Mouse (Mus musculus) limb, embryonic 14.5 days (tissue): Measurements from ENCODE around the gene Gpatch4. TPM values are rescaled to one million over a fixed set of nuclear protein-coding genes. Genes with fewer than 3 reads are reported as not detected.

ENCODE experiments used
- ATAC-seq: fragments of 200-750 bp; cut with Nextera tagmentation; 2 replicates; pipeline ENCODE4 v1.8.0; 2017; ENCODE audit warnings: low read depth, moderate number of reproducible peaks, moderate TSS enrichment; ENCODE audit not compliant: low FRiP score
- DNase-seq: peaks from one replicate; pipeline ENCODE4 v3.0.0-alpha.2; 2015; ENCODE audit warnings: low spot score
- H3K27ac ChIP-seq: fragments of 300-500 bp; sonication (generic); replicated peaks from 2 replicates; pipeline ENCODE4 v1.5.1; 2014; ENCODE audit warnings: low read depth, mild to moderate bottlenecking, low read length, moderate library complexity, mixed read lengths
- H3K27me3 ChIP-seq: fragments of 300-500 bp; sonication (generic); 2 replicates; pipeline ENCODE4 v1.6.1; 2014; ENCODE audit warnings: low read length, mixed read lengths; ENCODE audit not compliant: control insufficient read depth, insufficient read depth
- H3K36me3 ChIP-seq: fragments of 300-500 bp; sonication (generic); 2 replicates; pipeline ENCODE4 v1.6.1; 2014; ENCODE audit warnings: mild to moderate bottlenecking, low read length, moderate library complexity, mixed read lengths; ENCODE audit not compliant: control insufficient read depth, insufficient read depth
- H3K4me1 ChIP-seq: fragments of 300-500 bp; sonication (generic); 2 replicates; pipeline ENCODE4 v1.6.1; 2014; ENCODE audit warnings: antibody characterized with exemption, low read length, mixed read lengths; ENCODE audit not compliant: control insufficient read depth, insufficient read depth
- H3K4me2 ChIP-seq: fragments of 300-500 bp; sonication (generic); replicated peaks from 2 replicates; pipeline ENCODE4 v1.6.1; 2014; ENCODE audit warnings: low read depth, mild to moderate bottlenecking, low read length, moderate library complexity; ENCODE audit not compliant: severe bottlenecking
- H3K4me3 ChIP-seq: fragments of 300-500 bp; sonication (generic); replicated peaks from 2 replicates; pipeline ENCODE4 v1.5.1; 2014; ENCODE audit warnings: low read length
- H3K9ac ChIP-seq: fragments of 300-500 bp; sonication (generic); 2 replicates; pipeline ENCODE4 v1.6.1; 2014; ENCODE audit warnings: mild to moderate bottlenecking, low read depth, low read length, moderate library complexity; ENCODE audit not compliant: severe bottlenecking
- H3K9me3 ChIP-seq: fragments of 300-500 bp; sonication (generic); 2 replicates; pipeline ENCODE4 v1.6.1; 2016; ENCODE audit warnings: low read length; ENCODE audit not compliant: control insufficient read depth
- POLR2A ChIP-seq: fragments of 200-500 bp; IDR thresholded peaks from 2 replicates; pipeline ENCODE4 v1.8.0; 2012; ENCODE audit warnings: inconsistent platforms, mild to moderate bottlenecking, moderate library complexity, borderline replicate concordance; ENCODE audit not compliant: insufficient read depth, insufficient read length; ENCODE audit errors: extremely low read depth
- WGBS: fragments of 180-500 bp; shearing (Covaris S2); extraction: QIAGEN DNeasy Blood & Tissue Kit; methylation state at CpG from one replicate; pipeline ENCODE4 v1.1.7; 2014; 5-methylcytosine and 5-hydroxymethylcytosine counted together
- polyA plus RNA-seq, 2 experiments: library from polyadenylated mRNA; depleted of rRNA in 1 of 2; stranded (reverse) in 1 of 2; unstranded in 1 of 2; fragments of >200 nt; fragmentation: Nextera tagmentation in 1 of 2; extraction: Ambion mirVana in 1 of 2; gene quantifications; 2 replicates each; pipeline versions ENCODE4 v1.2.1 to v1.2.3; 2012 to 2014

Gpatch4 gene
- polyA plus RNA-seq, 2 experiments = 16.2 to 30.2 TPM

DNA sequence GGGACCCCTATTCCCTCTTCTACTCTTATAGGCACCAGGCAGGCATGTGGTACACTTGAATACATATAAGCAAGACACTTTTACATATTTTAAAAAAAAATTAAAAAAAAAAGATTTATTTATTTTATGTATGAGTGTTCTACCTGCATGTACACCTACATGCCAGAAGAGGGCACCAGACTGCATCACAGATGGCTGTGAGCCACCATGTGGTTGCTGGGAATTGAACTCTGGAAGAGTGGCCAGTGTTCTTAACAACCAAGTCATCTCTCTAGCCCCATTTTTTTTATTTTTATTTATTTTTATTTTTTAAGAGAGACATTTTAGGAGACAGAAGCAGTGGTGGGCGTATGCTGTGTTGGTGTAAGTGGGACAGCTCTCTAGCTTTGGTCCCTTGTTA, 44.8 kb downstream of the Gpatch4 start:
- Histone ChIP-seq H3K4me2 (no peak overlapping the region), H3K4me1 (peaks cover 4% of the 10 kb centered on the region; the same call in 1 of the 2 replicates), H3K36me3 (peaks cover 57% of the 10 kb centered on the region), H3K27ac (no peak overlapping the region), H3K4me3 (no peak overlapping the region), H3K9ac (no peak overlapping the region), H3K9me3 (no peaks in the 10 kb centered on the region), H3K27me3 (no peaks in the 10 kb centered on the region)
- TF ChIP-seq POLR2A = no peak
- ATAC-seq (no peak), DNase-seq (peak; percentile 15)
- 80% methylated on average over 1 of the region's 1 CpGs for WGBS

DNA sequence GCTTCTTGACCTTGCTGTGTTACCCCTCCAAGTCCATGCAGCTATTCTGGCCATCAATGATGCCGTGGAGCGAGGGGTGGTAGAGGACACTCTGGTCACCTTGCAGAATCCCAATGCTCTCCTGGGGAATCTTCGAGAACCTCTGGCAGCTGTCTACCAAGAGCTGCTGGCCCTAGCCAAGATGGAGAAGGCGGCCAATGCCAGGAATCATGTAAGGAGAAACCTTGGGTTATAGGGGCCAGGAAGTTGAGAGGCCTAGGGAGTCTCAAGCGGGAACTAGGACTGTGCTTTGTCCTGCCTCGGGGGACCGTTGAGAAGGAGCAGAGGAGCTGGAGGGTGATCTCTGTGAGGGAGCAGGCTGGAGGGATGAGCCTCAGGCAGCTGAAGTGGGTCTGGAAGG, 47.2 kb downstream of the Gpatch4 start:
- WGBS = 88% methylated on average over 7 of the region's 7 CpGs
- Histone ChIP-seq H3K4me2 (no peak overlapping the region), H3K27ac (no peak overlapping the region), H3K4me3 (no peak overlapping the region), H3K9ac (no peak overlapping the region), H3K4me1 (no peaks in the 10 kb centered on the region), H3K36me3 (peaks cover 73% of the 10 kb centered on the region), H3K27me3 (no peaks in the 10 kb centered on the region), H3K9me3 (no peaks in the 10 kb centered on the region)
- no peak for TF ChIP-seq POLR2A
- ATAC-seq = no peak
- DNase-seq = no peak

DNA sequence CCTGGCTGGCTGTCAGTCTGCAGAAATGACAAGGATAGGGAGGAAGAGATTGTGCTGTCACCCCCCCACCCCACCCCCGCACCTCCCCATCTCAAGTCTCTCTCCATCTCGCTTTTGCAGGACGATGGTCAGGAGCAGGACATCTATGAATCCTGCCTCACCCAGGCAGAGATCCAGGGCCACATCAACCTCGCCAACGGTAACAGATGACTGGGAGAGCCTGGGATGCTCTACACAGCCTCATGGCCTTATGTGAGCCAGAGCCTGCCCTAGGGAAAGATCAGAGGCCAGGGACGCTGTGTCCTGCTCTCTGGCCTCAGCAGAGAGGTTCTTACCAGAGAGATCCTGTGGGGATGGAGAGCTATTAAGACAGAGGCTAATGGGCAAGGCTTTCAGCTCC, 47.7 kb downstream of the Gpatch4 start:
- Histone ChIP-seq H3K27ac (no peak overlapping the region), H3K27me3 (no peaks in the 10 kb centered on the region), H3K4me2 (no peak overlapping the region), H3K4me3 (no peak overlapping the region), H3K9me3 (no peaks in the 10 kb centered on the region), H3K36me3 (peaks cover 74% of the 10 kb centered on the region), H3K9ac (no peak overlapping the region), H3K4me1 (no peaks in the 10 kb centered on the region)
- DNase-seq (no peak), ATAC-seq (no peak)
- WGBS = 95% methylated on average over 6 of the region's 6 CpGs
- no peak for TF ChIP-seq POLR2A

DNA sequence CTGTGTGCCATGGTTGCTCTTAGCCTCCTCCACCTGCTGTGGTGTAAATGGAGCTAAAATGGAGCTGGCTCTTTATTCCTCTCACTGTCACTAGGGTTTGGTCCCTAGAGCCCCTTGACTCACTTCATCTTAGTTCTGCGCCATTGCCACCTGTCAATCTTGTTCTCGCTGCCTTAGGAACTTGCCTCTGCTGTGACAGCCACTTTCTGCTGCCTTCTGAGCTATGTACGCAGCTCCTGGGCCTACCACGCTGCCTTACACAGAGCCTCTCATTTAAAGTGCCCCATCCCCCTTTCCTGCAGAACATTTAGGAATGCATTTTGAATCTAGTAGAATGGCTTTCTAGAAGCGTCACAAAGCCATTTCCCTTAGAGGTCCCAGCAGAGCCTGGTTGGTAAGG, 51.2 kb downstream of the Gpatch4 start:
- H3K4me1 ChIP-seq = no peaks in the 10 kb centered on the region
- H3K36me3 ChIP-seq = peaks cover 78% of the 10 kb centered on the region
- no peaks in the 10 kb centered on the region for H3K9me3 ChIP-seq
- no peak overlapping the region for H3K27ac ChIP-seq
- H3K9ac ChIP-seq = no peak overlapping the region
- WGBS = 87% methylated on average over 5 of the region's 5 CpGs
- no peaks in the 10 kb centered on the region for H3K27me3 ChIP-seq
- DNase-seq (no peak), ATAC-seq (no peak)
- no peak for TF ChIP-seq POLR2A
- H3K4me2 ChIP-seq = no peak overlapping the region
- no peak overlapping the region for H3K4me3 ChIP-seq

DNA sequence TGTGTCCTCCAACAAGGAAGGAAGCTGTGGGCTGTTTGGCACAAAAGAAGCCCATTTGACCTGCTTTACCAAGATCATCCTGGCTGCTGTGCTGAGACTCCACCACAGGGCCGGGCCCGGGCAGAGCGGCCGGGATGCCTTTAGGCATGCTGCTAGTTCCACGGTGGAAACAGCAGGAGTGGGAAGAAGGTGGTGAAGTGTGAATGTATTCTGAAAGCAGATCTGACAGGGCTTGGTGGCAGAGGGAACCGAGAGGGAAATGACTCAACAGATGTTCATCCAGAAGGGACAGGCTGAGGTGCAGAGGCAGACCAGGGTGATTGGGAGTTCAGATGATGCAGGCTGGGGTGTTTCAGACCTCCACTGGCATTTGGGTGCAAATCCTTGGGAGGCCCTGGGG, 54.8 kb downstream of the Gpatch4 start:
- Histone ChIP-seq H3K4me2 (no peak overlapping the region), H3K36me3 (peaks cover 72% of the 10 kb centered on the region), H3K4me3 (no peak overlapping the region), H3K4me1 (no peaks in the 10 kb centered on the region), H3K27me3 (no peaks in the 10 kb centered on the region), H3K9me3 (no peaks in the 10 kb centered on the region), H3K9ac (no peak overlapping the region), H3K27ac (no peak overlapping the region)
- ATAC-seq (no peak), DNase-seq (no peak)
- TF ChIP-seq POLR2A = no peak
- WGBS = 82% methylated on average over 6 of the region's 6 CpGs

DNA sequence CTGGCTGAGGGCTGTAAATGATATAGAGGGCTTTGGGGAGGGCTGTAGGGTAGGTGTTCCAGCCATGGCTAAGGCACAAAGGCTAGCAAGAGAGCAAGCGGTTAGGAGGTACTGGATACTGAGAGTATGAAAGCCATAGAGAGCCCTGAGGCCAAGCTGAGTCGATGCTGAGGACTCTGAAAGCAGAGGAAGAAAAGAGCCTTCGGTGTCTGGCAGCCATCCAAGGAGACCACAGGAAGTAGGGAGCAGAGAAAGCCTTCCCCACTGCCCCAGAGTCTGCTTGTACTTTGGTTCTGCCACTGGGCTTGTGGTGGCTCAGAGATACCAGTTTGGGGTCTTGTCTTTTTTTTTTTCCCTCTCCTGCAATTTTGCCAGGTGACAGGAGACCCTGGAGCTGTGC, 57.3 kb downstream of the Gpatch4 start:
- no peak overlapping the region for H3K9ac ChIP-seq
- no peak for TF ChIP-seq POLR2A
- H3K4me3 ChIP-seq = no peak overlapping the region
- no peak overlapping the region for H3K27ac ChIP-seq
- H3K9me3 ChIP-seq = no peaks in the 10 kb centered on the region
- ATAC-seq = no peak
- WGBS = 75% methylated on average over 3 of the region's 3 CpGs
- no peaks in the 10 kb centered on the region for H3K27me3 ChIP-seq
- H3K36me3 ChIP-seq = peaks cover 68% of the 10 kb centered on the region
- no peak for DNase-seq
- H3K4me2 ChIP-seq = no peak overlapping the region
- no peaks in the 10 kb centered on the region for H3K4me1 ChIP-seq
